In the genomic region with DNA sequence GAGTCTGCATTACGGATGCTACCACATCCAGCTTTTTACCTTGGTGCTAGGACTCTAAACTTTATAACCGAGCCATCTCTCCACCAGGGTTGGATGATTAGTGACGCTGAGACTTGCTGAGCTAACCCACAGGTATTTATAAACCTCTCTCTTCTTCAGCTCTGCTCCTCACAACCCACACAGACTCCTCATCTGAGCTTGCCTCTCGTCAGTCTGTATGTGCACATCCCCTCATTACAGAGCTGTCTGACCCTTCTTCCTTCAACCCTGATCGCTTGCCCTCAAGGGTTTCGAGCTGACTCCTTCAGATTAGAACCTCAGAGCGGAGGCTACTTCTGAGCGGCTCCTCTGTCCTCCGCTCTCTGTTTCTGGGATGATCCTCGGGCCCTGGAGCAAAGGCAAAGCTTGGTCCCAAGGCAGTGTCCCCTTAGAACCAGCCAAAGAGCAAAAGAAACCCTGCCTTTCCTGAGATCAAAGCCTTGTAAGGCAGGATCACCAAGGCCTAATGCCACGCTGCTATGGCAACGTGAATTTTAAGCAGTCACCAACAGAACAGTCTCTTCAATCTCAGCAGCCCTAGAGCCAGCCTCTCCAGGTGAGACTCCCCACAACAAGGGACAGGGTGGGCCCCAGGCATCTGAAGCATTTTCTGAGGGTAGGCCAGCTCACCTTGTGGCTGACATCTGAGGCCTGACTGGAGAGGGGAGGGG, we compare ENCODE assay signal across 12 mouse cellular contexts.
DNase-seq lines count a peak whose midpoint lies in the region; ATAC-seq lines count a peak whose summit lies in the region.
"Had no signal": no experiment of that assay in that cellular context is flagged by ENCODE, and none has a peak within 500 bp of the region (broad histone marks: within the 10 kb centered on the region; RNA-seq: fewer than 3 reads in every experiment).

No protein-coding gene starts in this region.

- H3K9me3 ChIP-seq in forebrain, embryonic 12.5 days, result no peaks in the 10 kb centered on the region
- no peaks in the 10 kb centered on the region for H3K9me3 ChIP-seq in heart, embryonic 10.5 days
- H3K9me3 ChIP-seq: embryonic facial prominence, embryonic 15.5 days; liver, embryonic 12.5 days had no signal

- peak; percentile 55; the same call in 1 of the 2 replicates for ATAC-seq in forebrain, embryonic 12.5 days (ENCODE audit: low FRiP score)
- ATAC-seq: liver, embryonic 12.5 days had no signal

- no peak overlapping the region for H3K4me3 ChIP-seq in forebrain, embryonic 12.5 days (replicated peaks)
- no peak overlapping the region for H3K4me3 ChIP-seq in heart, embryonic 10.5 days
- H3K4me3 ChIP-seq: embryonic facial prominence, embryonic 15.5 days; liver, embryonic 12.5 days had no signal

- 0 out of 2 replicates have a peak overlapping the region, but pooled peaks have one; percentile 42 for H3K27ac ChIP-seq in forebrain, embryonic 12.5 days
- no peak overlapping the region for H3K27ac ChIP-seq in heart, embryonic 10.5 days
- H3K27ac ChIP-seq: embryonic facial prominence, embryonic 15.5 days; liver, embryonic 12.5 days had no signal

- peaks cover 20% of the 10 kb centered on the region; the same call in 1 of the 2 replicates for H3K27me3 ChIP-seq in forebrain, embryonic 12.5 days
- H3K27me3 ChIP-seq in heart, embryonic 10.5 days (ENCODE audit: insufficient read depth, poor library complexity, severe bottlenecking), result peaks cover 16% of the 10 kb centered on the region
- H3K27me3 ChIP-seq: embryonic facial prominence, embryonic 15.5 days; liver, embryonic 12.5 days had no signal

- H3K4me2 ChIP-seq in forebrain, embryonic 12.5 days, result 0 out of 2 replicates have a peak overlapping the region, but pooled peaks have one; percentile 2
- H3K4me2 ChIP-seq: embryonic facial prominence, embryonic 15.5 days; liver, embryonic 12.5 days had no signal

- H3K9ac ChIP-seq in forebrain, embryonic 12.5 days, result peak overlapping the region; percentile 29; the same call in 1 of the 2 replicates
- H3K9ac ChIP-seq: embryonic facial prominence, embryonic 15.5 days; liver, embryonic 12.5 days had no signal

- H3K4me1 ChIP-seq in forebrain, embryonic 12.5 days, result peaks cover 18% of the 10 kb centered on the region
- peaks cover 4% of the 10 kb centered on the region; the same call in 1 of the 2 replicates for H3K4me1 ChIP-seq in heart, embryonic 10.5 days
- H3K4me1 ChIP-seq: liver, embryonic 12.5 days had no signal

- H3K36me3 ChIP-seq in forebrain, embryonic 12.5 days (replicated peaks), result no peaks in the 10 kb centered on the region
- no peaks in the 10 kb centered on the region for H3K36me3 ChIP-seq in heart, embryonic 10.5 days
- H3K36me3 ChIP-seq: embryonic facial prominence, embryonic 15.5 days; liver, embryonic 12.5 days had no signal

- 34% methylated on average over 12 of the region's 12 CpGs for WGBS in forebrain, embryonic 12.5 days
- WGBS in heart, embryonic 10.5 days, result 53% methylated on average over 12 of the region's 12 CpGs

- peak; percentile 17 for DNase-seq in right cerebral cortex, adult 18-20 months
- DNase-seq in right cerebral cortex, postnatal 14 days, result no peak
- peak; percentile 11 for DNase-seq in mesoderm, embryonic 11.5 days (ENCODE audit: low read depth, low spot score)
- peak; percentile 17 for DNase-seq in telencephalon, adult 2 months (ENCODE audit: low read depth, low spot score)
- no peak for DNase-seq in ovary, postnatal 14 days (ENCODE audit: low spot score)
- no peak for DNase-seq in thymus, postnatal 36 days
- DNase-seq in heart, embryonic 10.5 days (ENCODE audit: low spot score), result no peak
- DNase-seq: cerebellum, adult 18-20 months; kidney, postnatal 10 days had no signal

Comparison
In these comparisons a context has a peak if more than half of its experiments do, and no peak if none do; other contexts are left out.
1. DNase-seq: peak in right cerebral cortex, adult 18-20 months (single experiment), mesoderm, embryonic 11.5 days (single experiment) and telencephalon, adult 2 months (single experiment); none in right cerebral cortex, postnatal 14 days (single experiment), ovary, postnatal 14 days (single experiment), thymus, postnatal 36 days (0 of 2) and heart, embryonic 10.5 days (single experiment).